Comparison of ENCODE assay signal across 10 mouse cellular contexts in genomic region chr9:35574416-35574815, GRCm38 (mm10). TPM values are rescaled to one million over a fixed set of nuclear protein-coding genes. Genes with fewer than 3 reads are reported as not detected.
DNase-seq lines count a peak whose midpoint lies in the region; ATAC-seq and TF ChIP-seq lines count a peak whose summit lies in the region.
"Had no signal": no experiment of that assay in that cellular context is flagged by ENCODE, and none has a peak within 500 bp of the region (broad histone marks: within the 10 kb centered on the region; RNA-seq: fewer than 3 reads in every experiment).

No protein-coding gene starts in this region.

- TF ChIP-seq CTCF in cerebellum, adult 2 months (IDR thresholded peaks at IDR 0.05; ENCODE audit: borderline replicate concordance, insufficient read depth, low read depth, low read length) = no peak

- peaks cover 12% of the 10 kb centered on the region for H3K27me3 ChIP-seq in lung, embryonic 16.5 days (ENCODE audit: control insufficient read depth, insufficient read depth, low read depth, low read length)
- H3K27me3 ChIP-seq in liver, embryonic 15.5 days = peaks cover 37% of the 10 kb centered on the region
- no peaks in the 10 kb centered on the region for H3K27me3 ChIP-seq in cerebellum, adult 2 months (ENCODE audit: control insufficient read depth, insufficient read depth, low read length)

- H3K27ac ChIP-seq in lung, embryonic 16.5 days (ENCODE audit: low read length) = no peak overlapping the region
- no peak overlapping the region for H3K27ac ChIP-seq in liver, embryonic 15.5 days (replicated peaks)
- no peak overlapping the region for H3K27ac ChIP-seq in cerebellum, adult 2 months (ENCODE audit: insufficient read depth, low read length)

- TF ChIP-seq POLR2A in cerebellum, adult 2 months (IDR thresholded peaks at IDR 0.05; ENCODE audit: borderline replicate concordance, insufficient read depth, low read length) = no peak

- 0 out of 2 replicates have a peak, but pooled peaks cover 3% of the 10 kb centered on the region for H3K4me1 ChIP-seq in lung, embryonic 16.5 days (replicated peaks; ENCODE audit: control insufficient read depth, insufficient read depth, low read length)
- H3K4me1 ChIP-seq in liver, embryonic 15.5 days (replicated peaks) = peaks cover 8% of the 10 kb centered on the region
- no peaks in the 10 kb centered on the region for H3K4me1 ChIP-seq in cerebellum, adult 2 months (ENCODE audit: control insufficient read depth, insufficient read depth, low read length)

- DNase-seq in adrenal gland, postnatal 14 days = peak; percentile 9
- DNase-seq in adrenal gland, adult 18-20 months (ENCODE audit: low spot score in 2 of 2) = no peak
- no peak for DNase-seq in lung, postnatal 36 days
- DNase-seq in cerebellum, adult 8-10 months = no peak
- DNase-seq in urinary bladder, adult 2 months (ENCODE audit: low spot score) = no peak
- DNase-seq in cerebellum, adult 2 months = no peak
- DNase-seq: right cerebral cortex, postnatal 14 days had no signal

- no peak for ATAC-seq in lung, embryonic 16.5 days (ENCODE audit: low read depth)
- ATAC-seq in liver, embryonic 15.5 days (ENCODE audit: insufficient read depth) = no peak

- H3K36me3 ChIP-seq in lung, embryonic 16.5 days (ENCODE audit: control insufficient read depth, insufficient read depth, low read length) = no peaks in the 10 kb centered on the region
- H3K36me3 ChIP-seq in liver, embryonic 15.5 days (replicated peaks) = no peaks in the 10 kb centered on the region

- peak overlapping the region; percentile 28 for H3K4me3 ChIP-seq in lung, embryonic 16.5 days (ENCODE audit: low read length)
- no peak overlapping the region for H3K4me3 ChIP-seq in liver, embryonic 15.5 days (replicated peaks)
- H3K4me3 ChIP-seq in cerebellum, adult 2 months (replicated peaks; ENCODE audit: insufficient read depth, low read depth, low read length) = no peak overlapping the region

- no peaks in the 10 kb centered on the region for H3K9me3 ChIP-seq in lung, embryonic 16.5 days (ENCODE audit: control insufficient read depth, low read length)
- H3K9me3 ChIP-seq in liver, embryonic 15.5 days (replicated peaks) = no peaks in the 10 kb centered on the region

- WGBS in lung, embryonic 16.5 days = 4% methylated on average over 32 of the region's 32 CpGs
- 6% methylated on average over 32 of the region's 32 CpGs for WGBS in liver, embryonic 15.5 days (ENCODE audit: insufficient replicate concordance)
- 6% methylated on average over 32 of the region's 32 CpGs for WGBS in cerebellum, adult 2 months

- H3K4me2 ChIP-seq in lung, embryonic 16.5 days (ENCODE audit: low read depth, low read length) = peak overlapping the region; percentile 42
- H3K4me2 ChIP-seq in liver, embryonic 15.5 days = peak overlapping the region; percentile 30

- H3K9ac ChIP-seq in lung, embryonic 16.5 days (ENCODE audit: low read length) = no peak overlapping the region
- H3K9ac ChIP-seq in liver, embryonic 15.5 days = no peak overlapping the region

RNA-seq across cellular contexts. Expression of gene Hyls1, which starts 4.2 kb away (rescaled TPM):
- 4.2 and 5.4 TPM in 2 replicates for total RNA-seq in adrenal gland, postnatal 14 days (2021)
- 1 to 10 TPM; 2.7 to 3.1 TPM for total RNA-seq in adrenal gland, adult 18-20 months (2021)
- 24.1 and 25.1 TPM in 2 replicates for polyA plus RNA-seq in lung, embryonic 16.5 days (2015; fragmentation: Nextera tagmentation; extraction: Ambion mirVana)
- polyA plus RNA-seq in liver, embryonic 15.5 days (2015; fragmentation: Nextera tagmentation; extraction: Ambion mirVana) = 8.9 TPM in 2 replicates
- 2.8 and 2.9 TPM in 2 replicates for polyA plus RNA-seq in urinary bladder, adult 2 months (2012; rRNA removed)
- polyA plus RNA-seq in cerebellum, adult 2 months (2012; rRNA removed) = 7.7 and 8.6 TPM in 2 replicates

RNA-seq across cellular contexts. Expression of gene Pate2, which starts 4.3 kb away (rescaled TPM):
- 0.26 TPM in 1 of 2 replicates, not detected in the other for total RNA-seq in adrenal gland, postnatal 14 days (2021)
- under 1 TPM; 0.30 to 0.38 TPM for total RNA-seq in adrenal gland, adult 18-20 months (2021)
- 0.30 and 0.72 TPM in 2 replicates for polyA plus RNA-seq in lung, embryonic 16.5 days (2015; fragmentation: Nextera tagmentation; extraction: Ambion mirVana)
- 0.09 and 0.26 TPM in 2 replicates for polyA plus RNA-seq in liver, embryonic 15.5 days (2015; fragmentation: Nextera tagmentation; extraction: Ambion mirVana)
- 0.18 and 0.25 TPM in 2 replicates for polyA plus RNA-seq in urinary bladder, adult 2 months (2012; rRNA removed)
- polyA plus RNA-seq in cerebellum, adult 2 months (2012; rRNA removed) = 0.31 and 0.32 TPM in 2 replicates
- total RNA-seq: liver, adult 2 months had no signal
- polyA plus RNA-seq: liver, adult 2 months had no signal

RNA-seq across cellular contexts. Expression of gene Pus3, which starts 16.0 kb away (rescaled TPM):
- total RNA-seq in adrenal gland, postnatal 14 days (2021) = 14.1 and 16.3 TPM in 2 replicates
- total RNA-seq in adrenal gland, adult 18-20 months (2021) = 10 to 100 TPM in 1 of 2 experiments, 1 to 10 TPM in 1; 9.5 to 13.0 TPM
- 13.9 and 14.1 TPM in 2 replicates for polyA plus RNA-seq in lung, embryonic 16.5 days (2015; fragmentation: Nextera tagmentation; extraction: Ambion mirVana)
- 6.0 and 6.4 TPM in 2 replicates for polyA plus RNA-seq in liver, embryonic 15.5 days (2015; fragmentation: Nextera tagmentation; extraction: Ambion mirVana)
- 10.8 and 13.5 TPM in 2 replicates for polyA plus RNA-seq in urinary bladder, adult 2 months (2012; rRNA removed)
- 13.1 and 13.7 TPM in 2 replicates for polyA plus RNA-seq in cerebellum, adult 2 months (2012; rRNA removed)

RNA-seq across cellular contexts. Expression of gene Ddx25, which starts 16.1 kb away (rescaled TPM):
- 0.67 and 0.68 TPM in 2 replicates for total RNA-seq in adrenal gland, postnatal 14 days (2021)
- total RNA-seq in adrenal gland, adult 18-20 months (2021) = 1 to 10 TPM; 1.0 to 1.1 TPM
- 0.67 and 0.77 TPM in 2 replicates for polyA plus RNA-seq in lung, embryonic 16.5 days (2015; fragmentation: Nextera tagmentation; extraction: Ambion mirVana)
- polyA plus RNA-seq in liver, embryonic 15.5 days (2015; fragmentation: Nextera tagmentation; extraction: Ambion mirVana) = 0.14 and 0.16 TPM in 2 replicates
- polyA plus RNA-seq in urinary bladder, adult 2 months (2012; rRNA removed) = 0.03 TPM in 1 of 2 replicates, not detected in the other
- polyA plus RNA-seq in cerebellum, adult 2 months (2012; rRNA removed) = 19.2 TPM in 2 replicates
- total RNA-seq: liver, adult 2 months had no signal

RNA-seq across cellular contexts. Expression of gene Pate4, which starts 37.3 kb away (rescaled TPM):
- total RNA-seq in adrenal gland, postnatal 14 days (2021) = not detected in 2 replicates
- not detected for total RNA-seq in adrenal gland, adult 18-20 months (2021)
- polyA plus RNA-seq in lung, embryonic 16.5 days (2015; fragmentation: Nextera tagmentation; extraction: Ambion mirVana) = not detected in 2 replicates
- not detected in 2 replicates for polyA plus RNA-seq in liver, embryonic 15.5 days (2015; fragmentation: Nextera tagmentation; extraction: Ambion mirVana)
- not detected in 2 replicates for polyA plus RNA-seq in urinary bladder, adult 2 months (2012; rRNA removed)
- not detected in 2 replicates for polyA plus RNA-seq in cerebellum, adult 2 months (2012; rRNA removed)
- total RNA-seq: liver, adult 2 months had no signal
- polyA plus RNA-seq: liver, adult 2 months had no signal
